Mouse (Mus musculus) leukemia stem cell, adult 10-12 weeks (primary cell): ENCODE measurements around the gene Appl1. TPM values are rescaled to one million over a fixed set of nuclear protein-coding genes. Genes with fewer than 3 reads are reported as not detected.

Experiments
- polyA plus RNA-seq: library from polyadenylated mRNA; stranded (reverse); fragments of >175 nt; gene quantifications from 2 replicates; pipeline ENCODE4 v1.2.3, GENCODE M21; 2012; ENCODE audit warnings: low replicate concordance

The Appl1 gene
- polyA plus RNA-seq: 0.50 and 0.52 TPM in 2 replicates

GRCm38 (mm10) chr14:26971106-26971789, at the start of gene Appl1:
TSS of gene Appl1 (minus strand) at chr14:26971232.

DNA sequence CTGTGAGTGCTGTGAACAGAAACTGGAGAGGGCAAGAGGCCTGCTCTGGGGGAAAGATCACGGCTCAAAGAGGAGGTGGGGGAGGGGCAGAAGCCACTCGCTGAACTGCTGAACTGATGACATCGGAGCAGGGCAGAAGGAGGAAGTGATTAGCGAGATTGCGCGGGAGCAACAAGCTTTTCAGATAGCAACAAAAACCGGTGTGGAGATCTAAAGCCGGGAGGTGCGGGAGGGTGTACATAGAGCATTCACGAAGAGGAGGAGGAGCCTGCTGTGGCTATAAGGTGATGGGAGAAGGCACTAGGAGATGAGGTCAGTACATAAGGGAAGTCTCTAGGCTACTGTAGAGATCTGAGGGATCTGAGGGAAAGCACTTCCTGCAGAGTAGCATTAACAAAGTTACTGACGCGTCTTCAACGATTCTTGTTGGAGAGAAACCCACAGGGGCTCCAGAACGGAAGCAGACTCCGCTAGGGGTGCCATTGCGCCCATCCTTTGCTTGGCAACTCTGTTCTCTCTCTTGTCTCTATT, 23.2 kb upstream of the Appl1 start, which contains the start of gene Hesx1:
TSS of gene Hesx1 (plus strand) at position 206 of the 531 bp plus-strand sequence.

GRCm38 (mm10) chr14:26894392-26894791, 76.6 kb downstream of the Appl1 start, which contains the start of gene Asb14:
TSS of gene Asb14 (plus strand) at chr14:26894557.

Other genes starting within 250 kb of the Appl1 start
- not detected in 2 replicates for gene Asb14, start 76.7 kb downstream of the Appl1 start, polyA plus RNA-seq
- not detected in 2 replicates for gene Hesx1, start 23.2 kb upstream of the Appl1 start, polyA plus RNA-seq
- 0.02 TPM in 1 of 2 replicates, not detected in the other for gene Il17rd, start 67.7 kb upstream of the Appl1 start, polyA plus RNA-seq
- gene Arhgef3, start 143.7 kb upstream of the Appl1 start, polyA plus RNA-seq: 3.6 and 4.3 TPM in 2 replicates